Mouse (Mus musculus): ENCODE measurements around the gene Dnajc8.

GRCm38 (mm10) chr4:132571190-132571589, 35.8 kb downstream of the Dnajc8 start:
- TF ChIP-seq POLR2A (IDR thresholded peaks at IDR 0.05; ENCODE audit: borderline replicate concordance, control insufficient read depth, low read depth, low read length) = no peak
- no peak for TF ChIP-seq CTCF (IDR thresholded peaks at IDR 0.05; ENCODE audit: control insufficient read depth, insufficient read depth, low read length)

All from bone marrow, adult 2 months (tissue).